Comparison of ENCODE assay signal across 18 mouse cellular contexts in genomic region chr8:118249319-118249718, GRCm38 (mm10). TPM values are rescaled to one million over a fixed set of nuclear protein-coding genes. Genes with fewer than 3 reads are reported as not detected.
"Had no signal": no experiment of that assay in that cellular context is flagged by ENCODE, and none has a peak within 500 bp of the region (broad histone marks: within the 10 kb centered on the region; RNA-seq: fewer than 3 reads in every experiment).

No protein-coding gene starts in this region.

- H3K4me2 ChIP-seq: neural tube, embryonic 12.5 days; neural tube, embryonic 13.5 days; neural tube, embryonic 15.5 days; stomach, embryonic 15.5 days had no signal

- H3K36me3 ChIP-seq: neural tube, embryonic 12.5 days; neural tube, embryonic 13.5 days; neural tube, embryonic 15.5 days; stomach, embryonic 15.5 days had no signal

- H3K27me3 ChIP-seq: neural tube, embryonic 12.5 days; neural tube, embryonic 13.5 days; neural tube, embryonic 15.5 days; stomach, embryonic 15.5 days had no signal

- H3K4me3 ChIP-seq: neural tube, embryonic 12.5 days; neural tube, embryonic 13.5 days; neural tube, embryonic 15.5 days; stomach, embryonic 15.5 days had no signal

- DNase-seq: retina, postnatal 1 day; right cerebral cortex, adult 18-20 months; right cerebral cortex, postnatal 14 days; right cerebral cortex, postnatal 25 days; right cerebral cortex, postnatal 4 days; spleen, adult 18-20 months; thymus, adult 18-20 months; thymus, adult 2 months; thymus, postnatal 14 days; thymus, postnatal 25 days; thymus, postnatal 36 days; thymus, postnatal 4 days had no signal

- H3K27ac ChIP-seq: neural tube, embryonic 12.5 days; neural tube, embryonic 13.5 days; neural tube, embryonic 15.5 days; stomach, embryonic 15.5 days; stomach, postnatal 0 days had no signal

RNA-seq across cellular contexts. Expression of gene Cdh13, which starts 34.2 kb away (rescaled TPM):
- total RNA-seq: neutrophil, adult 5-6 weeks had no signal
